Mouse (Mus musculus) liver, adult 2 months (tissue): ENCODE results near the gene Rangrf.
"Not testable (repeated sequence)": the region's sequence is repeated elsewhere in the genome, so short reads cannot be mapped to it uniquely, and the experiment has no call there.

Experiments used
- CTCF ChIP-seq: fragments of 200-500 bp; IDR thresholded peaks from 2 replicates; pipeline ENCODE4 v1.5.1; 2011; ENCODE audit warnings: low read depth, low read length, control low read depth
- POLR2A ChIP-seq: fragments of 200-500 bp; IDR thresholded peaks from 2 replicates; pipeline ENCODE4 v1.6.1; 2011; ENCODE audit warnings: low read length, control low read depth; ENCODE audit not compliant: insufficient read depth; ENCODE audit errors: extremely low read depth

DNA sequence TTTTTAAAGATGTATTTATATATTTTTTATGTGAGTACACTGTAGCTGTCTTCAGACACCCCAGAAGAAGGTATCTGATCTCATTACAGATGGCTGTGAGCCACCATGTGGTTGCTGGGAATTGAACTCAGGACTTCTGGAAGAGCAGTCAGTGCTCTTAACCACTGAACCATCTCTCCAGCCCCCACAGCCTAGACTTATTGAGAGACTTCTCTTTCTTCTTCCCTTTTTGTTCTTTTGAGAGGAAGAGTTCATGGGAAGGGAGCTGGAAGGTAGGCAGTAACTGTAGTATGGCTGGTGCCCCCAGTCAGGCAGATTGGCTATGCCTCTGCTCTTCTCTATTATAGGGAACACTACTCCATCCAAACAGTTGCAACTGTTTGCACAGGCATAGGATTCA lies 31.6 kb upstream of the Rangrf start:
- not testable (repeated sequence) for TF ChIP-seq POLR2A, CTCF
